Mouse (Mus musculus) forebrain, postnatal 0 days (tissue): ENCODE results near the gene Cldn14. TPM values are rescaled to one million over a fixed set of nuclear protein-coding genes. Genes with fewer than 3 reads are reported as not detected.

Experiments used
- ATAC-seq: fragments of 200-750 bp; cut with Nextera tagmentation; 2 replicates; pipeline ENCODE4 v1.8.0; 2017; ENCODE audit warnings: mild to moderate bottlenecking, moderate library complexity
- DNase-seq: peaks from one replicate; pipeline ENCODE4 v3.0.0-alpha.2; 2015
- H3K27ac ChIP-seq: fragments of 300-500 bp; sonication (generic); 2 replicates; pipeline ENCODE4 v1.5.1; 2014; ENCODE audit warnings: low read depth, mild to moderate bottlenecking, antibody characterized with exemption, low read length, moderate library complexity, mixed read lengths
- H3K27me3 ChIP-seq: fragments of 300-500 bp; sonication (generic); 2 replicates; pipeline ENCODE4 v1.6.1; 2014; ENCODE audit warnings: mild to moderate bottlenecking, low read length, mixed read lengths; ENCODE audit not compliant: insufficient read depth
- H3K36me3 ChIP-seq: fragments of 300-500 bp; sonication (generic); 2 replicates; pipeline ENCODE4 v1.6.1; 2014; ENCODE audit warnings: mild to moderate bottlenecking, moderate library complexity; ENCODE audit not compliant: insufficient read depth
- H3K4me1 ChIP-seq: fragments of 300-500 bp; sonication (generic); 2 replicates; pipeline ENCODE4 v1.6.1; 2014; ENCODE audit warnings: antibody characterized with exemption; ENCODE audit not compliant: insufficient read depth
- H3K4me2 ChIP-seq: fragments of 300-500 bp; sonication (generic); 2 replicates; pipeline ENCODE4 v1.6.1; 2014; ENCODE audit warnings: low read depth, mild to moderate bottlenecking, moderate library complexity
- H3K4me3 ChIP-seq: fragments of 300-500 bp; sonication (generic); 2 replicates; pipeline ENCODE4 v1.5.1; 2014; ENCODE audit warnings: low read depth, low read length, mixed read lengths
- H3K9ac ChIP-seq: fragments of 300-500 bp; sonication (generic); 2 replicates; pipeline ENCODE4 v1.6.1; 2014; ENCODE audit warnings: mild to moderate bottlenecking
- H3K9me3 ChIP-seq: fragments of 300-500 bp; sonication (generic); 2 replicates; pipeline ENCODE4 v1.6.1; 2016; ENCODE audit warnings: low read length
- CTCF ChIP-seq: sonication (generic); IDR thresholded peaks from 2 replicates; pipeline ENCODE4 v1.5.1; 2016; ENCODE audit warnings: antibody characterized with exemption, control low read depth, low read depth
- WGBS: fragments of 180-500 bp; shearing (Covaris S2); extraction: QIAGEN DNeasy Blood & Tissue Kit; methylation state at CpG from one replicate; pipeline ENCODE4 v1.1.7; 2014; 5-methylcytosine and 5-hydroxymethylcytosine counted together
- polyA plus RNA-seq: library from polyadenylated mRNA; unstranded; fragments of >200 nt; fragmentation: Nextera tagmentation; extraction: Ambion mirVana; gene quantifications from 2 replicates; pipeline ENCODE4 v1.2.1, GENCODE M21; 2015
- total RNA-seq: library from RNA; depleted of rRNA; stranded (reverse); fragments of >200 nt; gene quantifications from 2 replicates; pipeline ENCODE4 v1.2.3, GENCODE M21; 2014

The Cldn14 gene
- total and polyA plus RNA-seq, 2 experiments from 2014 or later: not detected

DNA sequence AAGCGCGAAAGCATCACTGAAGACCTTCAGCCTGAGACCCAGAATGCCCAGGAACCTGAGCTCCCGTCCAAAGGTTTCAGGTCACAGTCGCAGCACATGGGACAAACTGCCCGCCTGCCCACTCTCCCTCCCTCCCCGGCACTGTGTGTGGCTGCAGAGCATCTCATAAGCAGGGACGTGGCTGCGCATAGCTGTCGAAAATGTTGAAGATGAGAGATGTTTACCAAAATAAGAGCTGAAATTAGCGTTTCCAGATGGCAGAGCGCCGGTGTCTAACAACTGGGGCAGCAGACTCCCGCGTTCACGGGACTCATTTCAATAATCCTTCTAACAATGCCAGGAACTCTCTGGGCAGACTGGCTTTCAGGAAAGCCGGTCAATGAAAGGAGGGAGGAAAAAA lies 31.8 kb upstream of the Cldn14 start:
- Histone ChIP-seq H3K4me1 (no peaks in the 10 kb centered on the region), H3K9me3 (no peaks in the 10 kb centered on the region), H3K27me3 (no peaks in the 10 kb centered on the region), H3K4me2 (peak overlapping the region; percentile 24), H3K4me3 (no peak overlapping the region), H3K36me3 (no peaks in the 10 kb centered on the region), H3K9ac (no peak overlapping the region), H3K27ac (no peak overlapping the region)
- ATAC-seq (no peak), DNase-seq (peak; percentile 22)
- 7% methylated on average over 16 of the region's 16 CpGs for WGBS
- no peak for TF ChIP-seq CTCF

DNA sequence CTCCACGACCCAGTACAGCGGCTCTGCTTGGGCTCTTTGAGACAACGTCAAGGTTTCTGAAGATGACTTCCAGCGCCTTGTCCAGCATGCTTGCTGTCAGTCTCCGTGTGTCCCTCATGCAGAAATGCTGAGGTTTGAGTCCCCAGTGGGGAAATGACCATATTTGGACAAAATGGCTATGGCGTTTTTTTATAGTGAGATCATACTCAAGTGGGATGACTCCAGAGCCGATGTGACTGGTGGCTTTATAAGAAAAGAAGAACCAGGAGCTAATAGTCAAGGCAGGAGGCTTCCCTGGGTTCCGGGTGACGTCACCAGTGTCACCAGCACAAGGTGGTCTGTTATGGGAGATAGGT lies 30.3 kb upstream of the Cldn14 start:
- no peak overlapping the region for H3K9ac ChIP-seq
- H3K4me2 ChIP-seq: no peak overlapping the region
- H3K9me3 ChIP-seq: no peaks in the 10 kb centered on the region
- ATAC-seq: no peak
- no peaks in the 10 kb centered on the region for H3K27me3 ChIP-seq
- no peak overlapping the region for H3K4me3 ChIP-seq
- no peak for DNase-seq
- TF ChIP-seq CTCF: no peak
- H3K4me1 ChIP-seq: no peaks in the 10 kb centered on the region
- WGBS: 88% methylated on average over 9 of the region's 9 CpGs
- H3K36me3 ChIP-seq: no peaks in the 10 kb centered on the region
- H3K27ac ChIP-seq: no peak overlapping the region

DNA sequence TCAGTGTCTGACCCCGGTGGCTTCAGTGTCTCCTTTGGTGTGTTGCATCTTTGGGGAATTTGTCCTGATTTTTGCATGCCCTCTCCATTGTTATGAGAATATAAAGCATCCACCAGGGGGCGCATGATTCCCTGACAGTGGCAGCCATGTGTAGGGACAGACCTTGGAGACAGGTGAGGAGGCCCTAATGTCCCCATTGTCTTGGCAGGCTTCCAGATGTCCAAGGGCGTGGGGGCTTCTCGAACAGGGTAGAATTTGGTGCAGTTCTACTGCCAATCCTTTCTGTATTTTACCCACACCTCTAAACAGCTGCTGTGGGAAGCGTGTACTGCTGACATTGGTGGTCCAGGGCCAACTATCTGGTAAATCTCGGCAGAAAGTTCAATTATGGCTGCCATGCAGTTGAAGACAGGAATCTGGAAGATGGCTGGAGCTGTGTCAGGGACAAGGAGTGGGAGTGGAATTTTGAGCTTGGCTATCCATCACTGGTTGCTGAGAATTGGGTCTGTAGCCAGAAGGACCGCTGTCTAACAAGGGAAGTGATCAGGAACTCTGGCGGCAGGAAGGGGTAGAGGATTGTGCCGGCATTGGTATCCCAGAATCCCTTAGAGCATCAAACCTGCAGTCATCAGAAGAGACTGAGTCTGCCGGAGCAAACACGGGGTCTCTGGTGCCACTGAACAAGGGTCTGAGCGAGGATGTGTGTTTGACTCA lies 29.8 kb upstream of the Cldn14 start:
- no peaks in the 10 kb centered on the region for H3K36me3 ChIP-seq

DNA sequence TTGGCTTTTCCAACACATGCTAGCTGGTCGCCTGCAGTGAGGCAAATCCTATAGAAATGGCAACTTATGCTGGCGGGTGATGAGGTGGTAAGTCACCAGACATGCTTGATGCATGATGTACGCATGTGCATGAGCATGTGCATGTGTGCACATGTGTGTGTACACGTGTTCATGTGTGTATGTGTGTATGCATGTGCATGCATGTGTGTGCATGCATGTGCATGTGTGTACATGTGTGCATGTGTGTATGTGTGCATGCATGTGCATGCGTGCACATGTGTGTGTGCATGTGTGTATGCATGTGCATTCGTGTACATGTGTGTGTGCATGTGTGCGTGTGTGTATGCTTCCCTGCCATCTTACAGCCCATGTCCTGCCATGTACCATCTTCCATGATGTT lies 28.6 kb upstream of the Cldn14 start:
- no peak for TF ChIP-seq CTCF
- Histone ChIP-seq H3K4me1 (no peaks in the 10 kb centered on the region), H3K36me3 (no peaks in the 10 kb centered on the region), H3K9ac (no peak overlapping the region), H3K4me3 (no peak overlapping the region), H3K27ac (no peak overlapping the region), H3K4me2 (no peak overlapping the region), H3K27me3 (no peaks in the 10 kb centered on the region), H3K9me3 (no peaks in the 10 kb centered on the region)
- WGBS: 91% methylated on average over 7 of the region's 7 CpGs
- DNase-seq (no peak), ATAC-seq (no peak)

More for the DNA sequence above, 29.8 kb upstream of the Cldn14 start:
- Histone ChIP-seq H3K27me3 (no peaks in the 10 kb centered on the region), H3K4me2 (no peak overlapping the region), H3K4me1 (no peaks in the 10 kb centered on the region), H3K9ac (no peak overlapping the region), H3K4me3 (no peak overlapping the region), H3K9me3 (no peaks in the 10 kb centered on the region), H3K27ac (no peak overlapping the region)
- TF ChIP-seq CTCF: peak; percentile 79
- no peak for ATAC-seq
- WGBS: 62% methylated on average over 12 of the region's 12 CpGs
- DNase-seq: peak; percentile 58

DNA sequence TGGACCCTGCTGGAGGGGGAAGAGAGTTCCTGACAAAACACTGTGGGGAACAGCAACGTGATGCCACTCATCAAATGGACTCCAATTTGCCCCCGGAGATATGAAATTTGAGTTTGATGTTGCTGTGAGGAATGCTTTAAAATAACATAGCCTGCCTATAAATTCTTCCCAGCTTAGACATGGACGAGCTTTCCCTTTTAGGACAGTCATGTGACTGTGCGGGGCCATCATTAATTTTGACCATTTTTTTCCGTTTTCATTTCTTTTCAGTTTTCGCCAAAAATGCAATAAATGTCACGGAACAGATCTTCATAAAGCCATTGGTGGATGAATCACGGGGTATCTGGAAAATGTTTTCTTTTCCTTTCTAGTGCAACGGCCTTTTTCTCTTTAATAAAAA lies 25.5 kb upstream of the Cldn14 start:
- Histone ChIP-seq H3K9ac (no peak overlapping the region), H3K4me2 (no peak overlapping the region), H3K9me3 (no peaks in the 10 kb centered on the region), H3K4me3 (no peak overlapping the region), H3K27ac (no peak overlapping the region), H3K36me3 (no peaks in the 10 kb centered on the region), H3K4me1 (no peaks in the 10 kb centered on the region), H3K27me3 (no peaks in the 10 kb centered on the region)
- WGBS: 76% methylated on average over 9 of the region's 9 CpGs
- DNase-seq (no peak), ATAC-seq (no peak)
- TF ChIP-seq CTCF: no peak

DNA sequence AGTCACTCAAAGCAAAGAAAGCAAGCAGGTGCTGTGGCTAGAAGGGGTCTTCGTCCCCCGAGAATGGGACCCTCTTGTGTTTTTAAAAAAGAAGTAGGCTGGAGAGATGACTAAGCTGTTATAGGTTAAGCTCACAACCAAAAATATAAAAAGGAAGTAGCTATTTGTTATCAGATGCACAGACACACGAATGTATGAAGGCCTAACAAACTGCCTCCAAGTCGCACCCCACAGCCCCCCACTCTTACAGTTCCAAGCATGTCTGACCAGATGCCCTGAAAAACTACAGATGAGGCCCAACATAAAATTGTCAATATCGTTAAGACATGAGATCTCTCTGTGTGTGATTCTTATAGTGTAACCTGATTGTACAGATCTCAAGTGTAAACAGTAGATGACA lies 23.6 kb upstream of the Cldn14 start:
- H3K4me1 ChIP-seq: no peaks in the 10 kb centered on the region
- no peak overlapping the region for H3K27ac ChIP-seq
- H3K9ac ChIP-seq: no peak overlapping the region
- no peaks in the 10 kb centered on the region for H3K9me3 ChIP-seq
- DNase-seq: no peak
- WGBS: 84% methylated on average over 5 of the region's 5 CpGs
- H3K27me3 ChIP-seq: no peaks in the 10 kb centered on the region
- TF ChIP-seq CTCF: no peak
- H3K4me2 ChIP-seq: no peak overlapping the region
- H3K4me3 ChIP-seq: no peak overlapping the region
- H3K36me3 ChIP-seq: no peaks in the 10 kb centered on the region
- no peak for ATAC-seq

DNA sequence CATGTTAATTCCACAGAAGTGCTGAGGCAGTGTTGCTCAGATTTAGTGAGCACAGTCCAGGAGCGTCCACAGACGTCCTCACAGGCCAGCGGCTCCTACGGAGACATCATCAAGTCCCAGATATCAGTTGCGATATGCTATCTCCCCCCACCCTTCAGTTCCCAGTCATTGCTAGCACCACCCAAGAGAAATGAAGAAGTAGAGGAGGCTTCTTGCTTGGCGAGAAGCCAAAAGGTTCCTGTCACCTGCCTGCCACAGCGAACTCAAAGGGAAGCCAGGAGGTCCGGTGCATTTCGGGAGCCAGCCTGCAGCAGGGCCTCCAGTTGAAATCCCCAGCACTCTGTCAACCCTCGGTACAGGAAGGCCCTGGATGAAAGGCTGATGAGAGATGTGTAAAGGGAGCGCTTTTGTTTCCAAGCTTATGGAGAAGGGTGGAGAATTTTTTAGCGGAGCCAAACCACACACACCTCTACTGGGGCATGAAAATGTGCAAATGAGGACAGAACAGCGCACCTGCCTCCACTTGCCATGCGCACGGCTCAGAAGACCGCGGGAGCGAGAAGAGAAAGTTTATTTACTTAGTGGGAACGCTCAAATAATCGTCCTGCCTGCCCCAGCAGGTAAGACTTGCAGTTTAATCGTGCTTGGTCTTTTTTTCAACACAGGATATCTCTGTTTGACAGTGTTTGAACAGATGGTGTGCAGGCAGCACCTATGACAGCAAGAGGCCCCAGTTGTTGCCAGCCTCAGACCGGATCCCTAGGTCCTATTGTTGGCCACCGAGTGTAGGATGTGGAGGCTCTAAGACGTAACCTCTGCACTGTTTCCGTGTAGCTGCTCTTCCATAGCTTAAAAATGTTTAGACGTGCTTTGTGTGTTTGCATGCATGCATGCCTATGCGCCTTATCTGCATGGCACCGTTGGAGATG lies 15.0 kb upstream of the Cldn14 start:
- Histone ChIP-seq H3K4me1 (no peaks in the 10 kb centered on the region), H3K4me2 (no peak overlapping the region), H3K27me3 (no peaks in the 10 kb centered on the region), H3K9me3 (0 out of 2 replicates have a peak, but pooled peaks cover 9% of the 10 kb centered on the region), H3K9ac (no peak overlapping the region), H3K36me3 (no peaks in the 10 kb centered on the region), H3K27ac (no peak overlapping the region), H3K4me3 (no peak overlapping the region)
- 80% methylated on average over 28 of the region's 28 CpGs for WGBS
- ATAC-seq (no peak), DNase-seq (no peak)
- TF ChIP-seq CTCF: no peak
